Mouse (Mus musculus): ENCODE measurements around the gene Il19. TPM values are rescaled to one million over a fixed set of nuclear protein-coding genes. Genes with fewer than 3 reads are reported as not detected.

Gene Il19
- not detected for total RNA-seq (2021)
- long read RNA-seq, experiment 1, result 0 reads
- long read RNA-seq, experiment 2, result 0 reads

DNA sequence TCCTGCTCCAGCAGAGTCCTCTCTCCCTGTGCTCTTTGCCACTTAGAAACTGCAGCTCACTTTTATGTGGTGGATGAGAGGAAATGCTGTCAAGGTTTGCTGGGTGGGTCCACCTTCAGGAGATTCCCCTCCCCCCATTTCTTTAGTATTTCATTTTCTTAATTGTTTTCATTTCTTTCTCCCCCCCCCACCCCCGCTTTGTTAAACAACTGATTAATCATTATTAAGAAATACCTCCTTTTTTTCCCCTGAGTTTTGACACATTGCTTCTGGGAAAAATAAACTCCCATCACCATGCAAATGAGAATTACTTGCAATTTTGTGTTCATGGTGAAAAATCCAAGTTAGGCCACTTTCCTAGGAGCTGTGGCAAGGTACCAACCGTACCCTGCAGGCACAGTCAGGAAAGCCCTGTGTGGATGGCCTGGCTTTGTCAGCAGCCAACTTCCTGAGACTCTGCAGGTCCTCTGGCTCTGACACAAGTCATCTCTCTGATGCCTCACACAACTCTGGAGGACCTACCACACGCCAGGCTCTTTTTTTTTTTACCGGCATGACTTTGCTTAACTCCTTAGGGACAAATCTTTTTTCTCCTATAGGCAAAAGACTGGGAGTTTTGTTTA lies at the start of gene Il19:
Gene Il19 (minus strand): TSS at position 51 of the 623 bp plus-strand sequence.
- DNase-seq, result no peak
- intact Hi-C loops (cut with DNase I; ENCODE audit: low total_unique reads), result no loop called here

DNA sequence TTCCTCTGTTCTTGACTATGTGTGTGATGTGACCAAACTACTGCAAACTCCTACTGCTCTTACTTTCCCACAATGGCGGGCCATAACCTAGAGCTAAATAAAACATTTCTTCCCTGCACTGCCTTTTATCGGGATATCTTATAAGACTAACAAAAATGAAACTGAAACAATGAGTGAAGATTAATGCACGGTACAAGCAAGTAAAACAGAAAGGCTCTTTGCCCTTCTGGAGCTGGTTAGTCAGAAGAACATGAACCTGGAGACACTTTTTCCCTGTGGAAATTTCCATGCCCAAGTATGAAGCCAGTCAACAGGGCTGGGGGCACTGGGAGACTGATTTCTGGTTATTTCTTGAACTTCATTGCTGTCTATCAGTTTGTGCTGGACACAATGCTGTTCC lies 49.4 kb upstream of the Il19 start:
- intact Hi-C loops (cut with DNase I; ENCODE audit: low total_unique reads), result no loop called here
- no peak for DNase-seq

DNA sequence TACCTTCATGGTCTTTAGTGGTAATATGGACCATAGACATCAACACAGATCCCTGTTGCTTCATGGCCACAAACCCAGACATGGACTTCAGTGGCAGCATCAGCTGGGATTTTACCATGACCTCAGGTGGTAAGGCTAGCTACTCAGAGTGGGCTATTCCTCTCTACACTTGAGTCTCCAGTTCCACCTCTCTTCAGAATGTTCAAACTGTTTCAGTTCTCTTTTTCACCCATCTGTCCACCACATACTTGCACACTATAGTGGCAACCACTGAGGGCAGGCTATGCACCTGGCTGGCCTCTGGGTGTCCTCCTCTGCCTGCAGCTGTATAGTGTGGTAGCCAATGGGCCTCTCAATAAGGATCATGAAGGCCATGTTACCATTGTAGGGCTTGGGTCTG lies 47.5 kb upstream of the Il19 start:
- intact Hi-C loops (cut with DNase I; ENCODE audit: low total_unique reads), result no loop called here

DNA sequence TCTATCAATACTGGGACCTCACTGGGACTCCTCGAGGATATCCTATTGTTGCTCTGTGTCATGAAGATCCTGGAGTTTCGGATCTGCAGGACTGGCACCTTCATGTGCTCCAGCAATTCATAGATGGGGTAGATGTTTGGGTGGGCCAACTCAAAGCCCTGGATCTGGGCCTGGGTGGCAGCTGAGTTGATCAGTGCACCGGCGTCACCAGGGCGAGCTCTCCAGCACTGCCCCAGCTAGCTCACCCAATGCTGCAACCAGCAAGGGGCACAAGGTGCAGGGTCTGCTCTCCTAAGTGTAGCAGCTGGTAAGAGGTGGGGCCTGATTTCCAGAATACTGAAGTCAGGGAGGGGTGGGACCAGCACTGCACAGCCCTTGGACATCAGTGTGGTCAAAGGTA lies 47.1 kb upstream of the Il19 start:
- intact Hi-C loops (cut with DNase I; ENCODE audit: low total_unique reads), result no loop called here
- DNase-seq, result no peak

More for the DNA sequence above, 47.5 kb upstream of the Il19 start:
- no peak for DNase-seq

DNA sequence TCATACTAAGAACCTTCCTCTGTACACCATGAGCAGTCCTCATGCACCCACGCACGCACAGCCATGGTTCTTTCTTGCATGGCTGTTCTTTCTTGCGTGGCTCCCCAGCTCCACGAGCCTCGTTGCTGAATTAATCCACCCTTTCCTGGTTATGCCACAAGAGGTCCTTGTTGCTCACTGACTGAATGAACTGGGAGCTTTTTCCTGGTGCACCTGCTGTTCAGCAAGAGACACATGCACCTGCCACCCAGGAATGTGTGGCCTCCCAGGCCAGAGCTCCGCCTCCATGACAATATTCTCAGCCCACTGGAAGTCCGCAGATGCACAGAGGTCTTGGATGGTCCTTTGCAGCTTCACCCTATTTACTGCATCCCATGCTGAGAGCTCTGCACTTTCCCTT lies 44.5 kb upstream of the Il19 start:
- DNase-seq, result no peak
- intact Hi-C loops (cut with DNase I; ENCODE audit: low total_unique reads), result loop anchor here (5.0 kb wide), 1 partner anchor 107 kb away; no protein-coding TSS in a partner anchor

DNA sequence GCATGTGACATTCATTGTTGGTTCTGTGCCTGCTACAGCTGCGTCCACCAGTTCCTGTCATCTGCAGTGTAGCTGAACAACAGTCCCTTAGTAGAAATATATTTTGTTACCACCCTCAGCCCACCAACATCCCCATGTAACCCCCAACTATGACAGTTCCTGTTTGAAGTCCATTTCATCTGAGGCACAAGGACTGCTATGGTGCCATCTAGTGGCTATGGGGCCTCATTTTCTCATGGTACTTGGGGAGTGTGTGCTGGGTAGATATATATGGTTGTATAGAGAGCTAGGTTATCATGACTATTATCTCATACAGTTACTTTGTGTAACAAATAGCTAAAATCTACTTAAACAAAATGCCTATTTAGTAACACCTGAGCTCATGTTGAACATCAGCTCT lies 39.5 kb upstream of the Il19 start:
- DNase-seq, result peak; percentile 22
- intact Hi-C loops (cut with DNase I; ENCODE audit: low total_unique reads), result loop anchor here (2.0 kb wide), 1 partner anchor 73 kb away; no protein-coding TSS in a partner anchor

DNA sequence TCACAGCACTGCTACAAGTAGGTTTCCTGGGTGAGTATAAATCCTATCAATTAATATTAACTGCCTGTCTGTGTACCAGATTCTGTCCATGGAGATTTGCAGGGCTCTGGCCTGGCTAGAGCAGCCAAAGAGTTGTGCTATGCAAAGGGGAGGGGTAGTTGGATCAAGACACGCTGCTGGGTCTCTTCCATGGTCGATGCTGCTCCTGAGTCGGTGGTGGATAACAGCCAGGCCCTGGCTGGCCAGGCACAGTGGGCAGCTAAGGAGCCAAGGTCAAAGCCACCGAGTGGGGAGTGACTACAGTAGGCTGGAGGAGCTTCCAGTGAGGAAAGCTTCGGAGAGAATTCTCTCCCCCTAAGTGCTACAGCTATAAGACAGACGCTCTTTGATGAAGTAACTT lies 24.0 kb upstream of the Il19 start:
- peak; percentile 53 for DNase-seq
- intact Hi-C loops (cut with DNase I; ENCODE audit: low total_unique reads), result no loop called here

DNA sequence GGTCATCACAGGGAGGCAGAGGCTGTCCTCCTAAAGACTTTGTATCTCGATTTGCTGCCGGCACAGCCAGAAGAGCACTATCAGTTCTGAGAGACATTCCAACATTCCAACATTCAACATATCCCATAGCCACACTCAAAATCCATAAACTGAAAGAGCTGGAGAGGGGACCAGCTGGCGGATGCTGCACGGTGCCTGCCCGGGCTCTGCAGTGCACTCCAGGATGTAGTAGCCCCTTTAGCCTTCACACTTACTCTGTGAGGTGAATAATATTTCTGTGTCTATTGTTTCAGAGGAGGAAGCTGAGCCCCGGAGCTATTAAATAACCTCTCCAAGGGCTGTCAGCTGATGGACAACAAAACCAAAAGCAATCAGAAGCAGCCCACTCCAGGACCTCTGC lies 7.0 kb upstream of the Il19 start:
- intact Hi-C loops (cut with DNase I; ENCODE audit: low total_unique reads), result no loop called here
- DNase-seq, result no peak

DNA sequence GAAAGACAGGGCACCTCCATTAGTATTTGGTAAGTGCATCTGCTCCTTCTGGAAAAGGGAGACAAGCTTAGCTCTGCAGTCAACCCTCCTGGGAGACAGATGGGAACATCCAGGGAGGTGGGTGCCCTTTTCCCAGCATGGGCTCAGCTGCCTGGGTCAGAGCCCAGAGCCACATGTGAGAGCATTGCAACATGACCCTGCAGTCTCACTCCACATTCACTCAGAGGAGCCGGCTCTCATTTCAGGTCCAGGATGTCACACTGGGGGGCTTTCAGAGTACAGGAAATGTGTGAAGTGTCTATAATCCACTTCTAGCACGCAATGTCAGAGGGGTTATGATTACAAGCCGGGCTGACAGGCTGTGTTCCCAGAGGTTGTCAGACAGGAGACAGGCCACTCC lies 1.9 kb upstream of the Il19 start:
- intact Hi-C loops (cut with DNase I; ENCODE audit: low total_unique reads), result no loop called here
- peak; percentile 36 for DNase-seq

DNA sequence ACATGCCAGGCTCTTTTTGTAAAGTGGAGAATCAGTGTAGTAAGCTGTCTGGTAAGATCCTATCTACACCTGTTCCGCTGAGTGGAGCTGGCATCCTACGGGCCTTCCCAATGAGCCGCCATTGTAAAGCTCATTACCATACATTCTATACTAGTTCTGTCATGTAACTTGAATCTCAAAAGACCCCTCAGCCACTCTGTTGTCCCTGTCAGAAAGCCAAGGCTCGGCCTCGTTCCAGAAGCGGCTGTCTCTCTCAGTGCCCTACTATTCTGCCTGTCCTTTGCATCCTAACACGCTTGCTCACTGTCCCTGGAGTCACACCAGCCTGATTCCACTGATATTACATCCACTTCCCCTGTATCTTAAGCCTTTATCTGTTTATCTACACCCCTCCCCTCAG lies 1.7 kb downstream of the Il19 start:
- DNase-seq, result no peak
- intact Hi-C loops (cut with DNase I; ENCODE audit: low total_unique reads), result no loop called here

DNA sequence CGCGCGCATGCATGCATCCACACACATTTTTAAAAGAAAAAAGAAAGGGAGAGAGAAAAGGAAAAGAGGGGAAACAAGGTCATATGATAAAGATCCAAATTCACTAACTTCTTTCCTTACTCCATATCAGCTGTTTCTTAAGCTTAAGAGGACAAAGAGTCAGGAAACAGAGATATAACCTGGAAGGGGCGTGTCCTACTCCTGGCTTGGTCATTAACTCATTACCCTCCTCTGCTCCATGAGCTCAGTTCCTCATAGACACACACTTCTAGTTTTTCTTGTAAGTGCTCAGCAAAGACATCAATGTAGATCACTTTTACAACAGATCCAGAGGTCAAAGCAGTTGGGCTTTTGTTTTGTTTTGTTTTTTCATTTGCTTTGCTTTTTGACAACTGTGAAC lies 2.7 kb downstream of the Il19 start:
- DNase-seq, result no peak
- intact Hi-C loops (cut with DNase I; ENCODE audit: low total_unique reads), result no loop called here

DNA sequence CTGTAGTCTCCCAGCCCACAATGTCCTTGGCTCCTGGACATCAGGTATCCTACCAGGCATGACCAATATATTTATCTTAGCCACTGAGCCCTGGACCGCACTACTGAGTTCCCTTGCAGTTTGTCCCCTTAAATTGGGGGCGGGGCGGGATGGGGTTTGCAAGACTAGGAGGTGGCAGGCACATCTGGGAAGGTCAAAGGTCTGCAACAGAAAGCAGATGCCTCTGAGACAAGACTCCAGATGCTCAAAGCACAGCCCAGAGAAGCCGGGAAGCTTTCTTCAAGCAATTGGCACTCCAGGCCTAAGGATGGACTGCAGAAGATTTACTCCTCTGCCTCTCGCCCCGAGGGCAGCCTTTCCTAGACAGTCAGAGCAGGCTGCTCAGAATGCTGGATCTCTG lies 3.6 kb downstream of the Il19 start:
- no peak for DNase-seq
- intact Hi-C loops (cut with DNase I; ENCODE audit: low total_unique reads), result no loop called here

DNA sequence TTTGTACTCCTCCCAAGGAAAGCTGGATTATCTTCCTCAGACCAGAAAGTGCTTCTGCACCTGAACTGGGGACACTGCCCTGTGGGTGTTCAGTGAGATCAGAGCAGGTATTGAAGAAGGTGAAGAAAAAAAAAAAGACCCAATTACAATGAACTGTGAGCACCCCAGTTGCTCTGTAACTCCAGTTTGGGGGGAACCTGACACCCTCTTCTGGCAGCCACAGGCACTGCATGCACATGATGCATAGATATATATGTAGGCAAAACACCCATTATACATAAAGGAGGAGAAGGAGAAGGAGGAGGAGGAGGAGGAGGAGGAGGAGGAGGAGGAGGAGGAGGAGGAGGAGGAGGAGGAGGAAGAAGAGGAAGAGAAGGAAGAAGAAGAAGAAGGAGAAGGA lies 13.4 kb downstream of the Il19 start:
- DNase-seq, result no peak
- intact Hi-C loops (cut with DNase I; ENCODE audit: low total_unique reads), result no loop called here

DNA sequence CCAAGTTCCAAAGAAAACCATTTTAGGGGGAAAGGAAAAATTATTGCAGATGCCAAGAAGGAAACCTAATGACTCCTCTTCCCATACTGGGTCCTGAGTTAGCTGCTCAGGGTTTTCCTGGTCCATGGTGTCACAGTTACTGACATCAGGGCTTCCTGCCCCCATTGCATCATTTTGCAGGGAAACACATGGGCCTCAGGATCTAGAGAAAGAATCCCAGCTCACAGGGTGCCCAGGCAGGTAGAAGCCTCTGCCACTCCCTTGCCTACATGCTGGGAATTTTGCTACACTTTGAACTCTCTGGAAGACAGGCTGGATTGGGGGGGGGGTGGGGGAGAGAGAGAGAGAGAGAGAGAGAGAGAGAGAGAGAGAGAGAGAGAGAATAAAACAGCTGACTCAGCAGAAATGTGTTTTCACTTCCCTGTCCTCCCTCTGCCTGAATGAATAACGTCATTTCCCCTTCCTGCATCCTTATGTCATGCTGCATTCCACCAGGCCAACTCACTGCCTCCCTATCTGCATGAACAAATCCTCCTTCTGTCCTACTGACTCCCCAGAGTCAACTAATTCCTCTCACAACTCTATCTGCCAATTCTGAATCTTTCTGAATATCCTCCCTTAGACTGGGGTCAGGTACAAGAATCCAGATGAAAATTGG lies 21.5 kb downstream of the Il19 start:
- DNase-seq, result no peak
- intact Hi-C loops (cut with DNase I; ENCODE audit: low total_unique reads), result no loop called here

DNA sequence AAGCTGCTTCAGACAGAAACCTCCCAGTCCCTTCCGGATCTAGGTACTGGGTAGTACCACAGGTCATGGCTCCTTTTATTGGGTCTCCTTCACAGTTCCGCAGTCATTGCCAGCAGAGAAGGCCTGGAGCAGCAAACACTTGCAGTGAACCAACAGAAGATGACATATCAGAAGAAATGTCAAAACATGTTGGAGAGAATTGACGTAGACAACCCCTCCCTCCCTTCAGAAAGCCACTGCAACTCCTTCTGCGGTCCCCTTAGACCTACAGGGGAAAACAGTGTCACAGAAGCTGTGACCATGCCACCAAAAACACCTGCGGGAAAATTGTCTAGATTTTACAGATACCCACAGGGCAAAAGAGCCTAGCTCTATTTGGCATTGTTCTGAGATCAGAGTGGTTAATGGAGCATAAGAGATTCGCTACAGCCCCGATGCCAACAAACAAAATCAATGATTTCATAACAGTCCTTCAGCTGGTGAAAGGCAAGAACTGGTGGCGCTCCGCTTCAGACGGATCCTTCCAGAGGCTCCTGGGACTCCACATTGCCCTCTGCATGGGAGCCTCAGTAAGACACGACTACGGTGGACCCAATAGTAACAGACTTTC lies 28.4 kb downstream of the Il19 start, which contains the start of gene Il20:
Gene Il20 (minus strand): TSS at position 51 of the 610 bp plus-strand sequence.
- DNase-seq, result no peak
- intact Hi-C loops (cut with DNase I; ENCODE audit: low total_unique reads), result no loop called here

DNA sequence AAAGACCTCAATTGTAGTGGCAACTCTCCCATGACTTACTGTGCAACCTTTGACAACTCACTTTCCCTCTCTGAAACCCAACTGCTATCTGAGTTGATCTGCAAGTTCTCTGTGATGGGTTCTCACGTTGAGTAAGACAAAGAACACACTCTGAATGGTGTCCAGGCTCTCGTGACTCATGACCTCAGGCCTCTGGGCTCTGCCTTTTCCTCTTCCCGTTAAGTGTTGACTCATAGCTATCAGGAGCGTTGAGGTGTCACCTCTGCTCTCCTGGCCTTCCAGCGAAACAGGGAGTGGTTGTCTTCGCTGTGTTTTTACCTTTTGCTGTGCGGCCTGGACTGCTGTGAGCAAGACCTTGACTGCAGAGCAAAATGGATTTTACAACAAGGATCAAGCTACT lies 37.4 kb downstream of the Il19 start:
- intact Hi-C loops (cut with DNase I; ENCODE audit: low total_unique reads), result no loop called here

DNA sequence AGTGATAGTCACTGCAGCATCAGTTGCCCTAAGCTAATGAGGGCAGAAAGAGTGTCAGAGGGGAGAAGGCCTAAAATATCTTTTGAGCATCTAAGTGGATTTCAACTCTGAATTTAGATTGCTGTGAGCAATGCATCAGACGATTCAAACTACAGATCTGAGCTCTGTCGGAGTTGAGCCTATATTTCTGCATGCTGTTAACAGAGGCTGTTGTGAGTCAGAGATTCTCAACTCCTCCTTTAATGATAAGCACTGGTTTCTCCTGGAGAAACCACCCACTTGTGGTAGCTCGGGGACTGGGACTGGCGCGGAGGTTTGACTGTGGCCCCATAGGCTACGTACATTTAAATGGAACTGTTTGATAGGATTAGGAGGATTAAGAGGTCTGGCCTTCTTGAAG lies 45.4 kb downstream of the Il19 start:
- no peak for DNase-seq
- intact Hi-C loops (cut with DNase I; ENCODE audit: low total_unique reads), result no loop called here

More for the DNA sequence above, 37.4 kb downstream of the Il19 start:
- DNase-seq, result no peak

DNA sequence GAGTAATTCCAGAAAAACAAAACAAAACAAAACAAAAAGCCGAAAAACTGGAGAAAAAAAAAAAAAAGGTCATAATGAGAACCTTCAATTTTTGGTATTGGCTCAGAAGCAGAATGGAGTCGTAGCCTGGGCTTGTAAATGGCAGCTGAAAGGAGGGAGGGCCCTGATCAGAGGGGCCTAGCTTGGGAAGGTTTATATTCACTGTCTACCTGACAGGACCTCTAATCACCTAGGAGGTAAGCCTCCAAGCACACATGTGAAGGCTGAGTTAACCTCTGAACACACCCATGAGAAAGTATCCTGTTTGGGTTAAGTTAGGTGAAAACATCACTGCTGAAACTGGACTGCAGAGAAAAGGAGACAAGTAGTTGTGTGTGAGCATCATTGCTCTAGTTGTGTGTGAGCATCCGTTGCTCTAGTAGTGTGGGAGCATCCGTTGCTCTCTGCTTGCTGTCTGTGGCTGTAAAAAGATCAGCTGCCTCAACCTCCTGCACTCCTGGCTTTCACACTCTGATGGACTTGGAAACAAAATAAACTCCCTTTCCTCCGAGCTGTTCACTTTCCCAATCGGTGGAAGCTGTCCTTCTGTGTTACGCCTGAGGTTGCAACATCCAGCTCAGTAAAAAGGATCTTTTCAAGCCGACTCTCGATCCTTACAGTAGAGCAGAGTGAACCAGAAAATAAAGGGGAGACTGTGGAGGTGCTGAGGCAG lies 46.4 kb downstream of the Il19 start:
- intact Hi-C loops (cut with DNase I; ENCODE audit: low total_unique reads), result no loop called here
- no peak for DNase-seq

DNA sequence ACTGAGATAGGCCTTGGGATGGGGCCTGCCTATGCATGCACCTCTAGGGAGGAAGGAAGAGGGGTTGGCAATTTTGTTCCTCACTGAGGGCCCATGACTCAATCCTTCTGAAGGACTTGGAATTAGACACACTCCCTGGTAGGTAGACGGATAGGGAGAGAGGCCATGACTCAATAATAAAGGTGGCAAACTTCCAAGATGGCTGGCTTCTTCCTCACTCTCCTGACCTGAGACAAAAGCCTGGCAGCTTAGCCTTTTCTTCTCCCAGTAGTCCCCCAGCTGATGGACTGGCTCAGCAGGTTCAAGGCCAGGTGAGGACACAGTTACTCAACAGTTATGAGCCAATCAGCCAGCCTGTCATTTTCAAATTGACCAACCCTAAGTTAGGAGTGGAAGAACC lies 47.5 kb downstream of the Il19 start:
- no peak for DNase-seq
- intact Hi-C loops (cut with DNase I; ENCODE audit: low total_unique reads), result no loop called here

DNA sequence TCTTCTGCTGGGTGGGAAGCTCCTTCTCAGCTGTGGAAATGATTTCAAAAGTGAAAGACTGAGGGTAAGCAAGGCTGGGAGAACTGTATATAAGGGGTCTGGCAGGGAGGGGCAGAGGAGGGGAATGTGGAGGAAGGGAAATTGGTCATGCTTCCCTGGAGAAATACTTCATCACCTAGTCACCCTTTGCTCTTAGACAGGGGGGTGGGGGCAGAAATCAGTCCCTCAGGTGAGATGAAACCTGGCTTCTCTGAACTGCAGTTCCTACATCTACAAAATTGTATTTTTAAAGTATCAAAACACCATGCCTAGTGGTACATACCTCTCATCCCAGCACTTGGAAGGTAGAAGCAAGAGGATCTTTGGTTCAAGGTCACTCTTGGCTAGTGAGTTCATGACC lies 52.6 kb downstream of the Il19 start, which contains the start of gene Il24:
Gene Il24 (minus strand): TSS at position 101 of the 400 bp plus-strand sequence.
- no peak for DNase-seq
- intact Hi-C loops (cut with DNase I; ENCODE audit: low total_unique reads), result no loop called here

All from gastrocnemius, postnatal 14 days (tissue).